Mouse (Mus musculus) hindbrain, embryonic 16.5 days (tissue): ENCODE results near the gene Gm36210. TPM values are rescaled to one million over a fixed set of nuclear protein-coding genes. Genes with fewer than 3 reads are reported as not detected.
A peak's percentile ranks its signal among the peaks of the same experiment; 100 is the strongest.

Experiments used
- ATAC-seq: fragments of 200-750 bp; cut with Nextera tagmentation; 2 replicates; pipeline ENCODE4 v1.8.0; 2017; ENCODE audit warnings: moderate TSS enrichment, moderate library complexity
- H3K27ac ChIP-seq: fragments of 300-500 bp; sonication (generic); 2 replicates; pipeline ENCODE4 v1.5.1; 2014; ENCODE audit warnings: low read depth, mild to moderate bottlenecking, control low read depth, low read length, moderate library complexity
- H3K27me3 ChIP-seq: fragments of 300-500 bp; sonication (generic); replicated peaks from 2 replicates; pipeline ENCODE4 v1.6.1; 2014; ENCODE audit warnings: low read length; ENCODE audit not compliant: control insufficient read depth, insufficient read depth
- H3K36me3 ChIP-seq: fragments of 300-500 bp; sonication (generic); 2 replicates; pipeline ENCODE4 v1.6.1; 2014; ENCODE audit warnings: mild to moderate bottlenecking, low read length, moderate library complexity, mixed read lengths; ENCODE audit not compliant: control insufficient read depth, insufficient read depth
- H3K4me1 ChIP-seq: fragments of 300-500 bp; sonication (generic); 2 replicates; pipeline ENCODE4 v1.6.1; 2014; ENCODE audit warnings: low read depth, low read length; ENCODE audit not compliant: control insufficient read depth, insufficient read depth
- H3K4me2 ChIP-seq: fragments of 300-500 bp; sonication (generic); 2 replicates; pipeline ENCODE4 v1.6.1; 2014; ENCODE audit warnings: mild to moderate bottlenecking, low read length, control low read depth, moderate library complexity
- H3K4me3 ChIP-seq: fragments of 300-500 bp; sonication (generic); 2 replicates; pipeline ENCODE4 v1.5.1; 2014; ENCODE audit warnings: mild to moderate bottlenecking, low read length, control low read depth, moderate library complexity
- H3K9ac ChIP-seq: fragments of 300-500 bp; sonication (generic); 2 replicates; pipeline ENCODE4 v1.6.1; 2014; ENCODE audit warnings: low read depth, mild to moderate bottlenecking, control low read depth, low read length, moderate library complexity
- H3K9me3 ChIP-seq: fragments of 300-500 bp; sonication (generic); 2 replicates; pipeline ENCODE4 v1.6.1; 2014; ENCODE audit warnings: mild to moderate bottlenecking, low read length, moderate library complexity; ENCODE audit not compliant: control insufficient read depth
- WGBS: fragments of 180-500 bp; shearing (Covaris S2); extraction: QIAGEN DNeasy Blood & Tissue Kit; methylation state at CpG from one replicate; pipeline ENCODE4 v1.1.7; 2014; 5-methylcytosine and 5-hydroxymethylcytosine counted together
- polyA plus RNA-seq: library from polyadenylated mRNA; unstranded; fragments of >200 nt; fragmentation: Nextera tagmentation; extraction: Ambion mirVana; gene quantifications from 2 replicates; pipeline ENCODE4 v1.2.1, GENCODE M21; 2015

Gm36210 gene
- polyA plus RNA-seq, 1 experiment from 2014 or later: 0.48 TPM

DNA sequence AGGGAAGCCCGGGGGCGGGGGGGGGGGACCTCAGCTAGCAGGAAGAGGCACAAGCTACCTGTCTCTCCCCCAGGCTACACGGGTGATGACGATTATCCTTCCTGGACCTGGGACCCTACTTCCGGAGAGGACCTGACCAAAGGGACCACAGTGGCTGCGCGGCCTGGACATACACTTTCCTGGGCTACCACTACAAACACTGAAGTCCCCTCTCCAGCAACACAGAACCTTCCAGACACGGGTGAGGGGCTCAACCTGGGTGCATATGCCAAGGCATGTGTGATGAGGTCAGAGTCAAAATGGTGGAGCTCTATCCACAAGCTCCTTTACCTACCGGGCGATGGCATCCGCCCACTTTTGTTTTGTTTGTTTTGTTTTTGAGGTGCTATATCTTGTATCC is 31.1 kb upstream of the Gm36210 start:
- H3K9me3 ChIP-seq: no peaks in the 10 kb centered on the region
- no peaks in the 10 kb centered on the region for H3K36me3 ChIP-seq
- 82% methylated on average over 8 of the region's 11 CpGs for WGBS
- ATAC-seq: no peak
- no peak overlapping the region for H3K9ac ChIP-seq
- H3K4me2 ChIP-seq: no peak overlapping the region
- no peaks in the 10 kb centered on the region for H3K4me1 ChIP-seq
- H3K27me3 ChIP-seq: no peaks in the 10 kb centered on the region
- H3K4me3 ChIP-seq: no peak overlapping the region
- H3K27ac ChIP-seq: no peak overlapping the region

DNA sequence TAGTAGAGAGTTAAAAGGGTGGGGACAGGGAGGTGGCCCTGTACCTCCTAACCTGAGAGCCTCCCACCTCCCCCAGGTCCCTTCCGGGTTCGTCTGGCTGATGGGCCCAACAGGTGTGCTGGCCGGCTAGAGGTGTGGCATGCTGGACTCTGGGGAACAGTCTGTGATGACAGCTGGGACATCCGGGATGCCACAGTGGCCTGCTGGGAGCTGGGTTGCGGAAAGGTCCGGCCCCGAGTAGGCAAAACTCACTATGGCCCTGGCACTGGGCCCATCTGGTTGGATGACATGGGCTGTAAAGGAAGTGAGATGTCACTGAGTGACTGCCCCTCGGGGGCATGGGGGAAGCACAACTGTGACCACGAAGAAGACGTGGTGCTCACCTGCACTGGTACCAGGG is 30.5 kb upstream of the Gm36210 start:
- WGBS: 76% methylated on average over 10 of the region's 10 CpGs
- no peak overlapping the region for H3K4me3 ChIP-seq
- no peaks in the 10 kb centered on the region for H3K9me3 ChIP-seq
- no peak overlapping the region for H3K27ac ChIP-seq
- H3K4me2 ChIP-seq: no peak overlapping the region
- no peak overlapping the region for H3K9ac ChIP-seq
- no peaks in the 10 kb centered on the region for H3K27me3 ChIP-seq
- H3K36me3 ChIP-seq: no peaks in the 10 kb centered on the region
- no peaks in the 10 kb centered on the region for H3K4me1 ChIP-seq
- no peak for ATAC-seq

DNA sequence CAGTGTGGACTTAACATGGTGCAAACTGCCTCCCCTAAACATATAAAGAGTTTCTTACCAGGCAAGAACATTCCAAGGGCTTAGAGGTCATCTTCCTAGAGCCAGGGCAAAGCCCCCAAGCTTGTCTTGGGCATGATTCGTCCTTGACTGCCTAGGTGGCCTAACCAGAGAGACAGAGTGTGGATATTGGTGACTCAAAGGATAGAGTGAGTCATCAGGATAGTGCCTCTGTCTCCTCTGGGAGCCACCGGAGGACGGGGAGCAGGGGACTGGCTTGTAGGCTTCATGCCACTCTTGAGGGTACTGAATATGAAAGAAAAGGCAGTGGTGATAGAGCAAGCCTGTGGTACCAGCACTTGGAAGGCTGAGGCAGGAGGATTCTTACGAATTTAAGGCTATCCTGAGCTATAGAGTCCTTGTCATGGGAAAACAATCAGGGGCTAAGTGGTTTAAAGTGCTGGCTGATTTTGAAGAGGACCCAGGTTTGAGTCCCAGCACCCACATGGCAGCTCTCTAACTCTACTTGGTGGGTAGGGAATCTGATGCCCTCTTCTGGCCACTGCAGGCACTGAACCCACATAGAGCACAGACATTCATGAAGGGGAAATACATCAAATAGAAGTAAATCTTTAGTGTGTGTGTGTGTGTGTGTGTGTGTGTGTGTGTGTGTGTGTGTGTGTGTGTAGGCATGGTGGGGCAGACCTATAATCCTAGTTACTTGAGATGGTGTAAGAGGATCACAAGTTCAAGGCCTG is 28.0 kb upstream of the Gm36210 start:
- WGBS: 76% methylated on average over 4 of the region's 4 CpGs
- Histone ChIP-seq H3K9me3 (no peaks in the 10 kb centered on the region), H3K9ac (no peak overlapping the region), H3K4me2 (no peak overlapping the region), H3K4me1 (no peaks in the 10 kb centered on the region), H3K27ac (no peak overlapping the region), H3K4me3 (no peak overlapping the region), H3K27me3 (no peaks in the 10 kb centered on the region), H3K36me3 (no peaks in the 10 kb centered on the region)
- ATAC-seq: no peak

DNA sequence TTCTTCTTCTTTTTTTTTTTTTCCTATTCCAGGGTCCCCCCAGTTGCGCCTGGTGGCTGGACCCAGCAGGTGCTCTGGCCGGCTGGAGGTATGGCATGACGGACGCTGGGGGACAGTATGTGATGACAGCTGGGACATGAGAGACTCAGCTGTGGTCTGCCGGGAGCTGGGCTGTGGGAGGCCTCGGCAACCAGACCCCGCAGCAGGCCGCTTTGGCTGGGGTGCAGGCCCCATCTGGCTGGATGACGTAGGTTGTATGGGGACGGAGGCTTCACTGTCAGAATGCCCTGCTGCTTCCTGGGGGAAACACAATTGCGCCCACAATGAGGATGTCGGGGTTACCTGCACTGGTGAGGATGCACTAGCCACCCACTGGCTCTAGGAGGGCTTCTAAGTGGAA is 26.8 kb upstream of the Gm36210 start:
- ATAC-seq: no peak
- H3K4me1 ChIP-seq: no peaks in the 10 kb centered on the region
- H3K4me2 ChIP-seq: no peak overlapping the region
- H3K9me3 ChIP-seq: no peaks in the 10 kb centered on the region
- H3K27me3 ChIP-seq: no peaks in the 10 kb centered on the region
- WGBS: 63% methylated on average over 12 of the region's 12 CpGs
- H3K27ac ChIP-seq: no peak overlapping the region
- H3K4me3 ChIP-seq: no peak overlapping the region
- H3K9ac ChIP-seq: no peak overlapping the region
- H3K36me3 ChIP-seq: no peaks in the 10 kb centered on the region

DNA sequence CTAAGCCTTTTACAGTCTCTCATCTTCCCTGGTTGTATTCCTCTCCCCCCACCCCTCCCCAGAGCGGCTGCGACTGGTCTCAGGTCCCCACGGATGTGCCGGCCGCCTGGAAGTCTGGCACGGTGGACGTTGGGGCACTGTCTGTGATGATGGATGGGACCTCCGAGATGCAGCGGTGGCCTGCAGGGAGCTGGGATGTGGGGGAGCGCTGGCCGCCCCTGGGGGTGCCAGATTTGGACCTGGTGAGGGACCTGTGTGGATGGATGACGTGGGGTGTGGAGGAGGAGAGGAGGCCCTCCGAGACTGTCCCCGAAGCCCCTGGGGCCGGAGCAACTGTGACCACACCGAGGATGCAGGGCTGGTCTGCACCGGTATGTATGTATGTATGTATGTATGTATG is 22.0 kb upstream of the Gm36210 start:
- Histone ChIP-seq H3K9me3 (no peaks in the 10 kb centered on the region), H3K9ac (peak overlapping the region; percentile 27; the same call in 1 of the 2 replicates), H3K36me3 (no peaks in the 10 kb centered on the region), H3K4me2 (no peak overlapping the region), H3K4me3 (no peak overlapping the region), H3K27me3 (no peaks in the 10 kb centered on the region), H3K4me1 (peaks cover 24% of the 10 kb centered on the region), H3K27ac (no peak overlapping the region)
- no peak for ATAC-seq
- WGBS: 71% methylated on average over 17 of the region's 17 CpGs

DNA sequence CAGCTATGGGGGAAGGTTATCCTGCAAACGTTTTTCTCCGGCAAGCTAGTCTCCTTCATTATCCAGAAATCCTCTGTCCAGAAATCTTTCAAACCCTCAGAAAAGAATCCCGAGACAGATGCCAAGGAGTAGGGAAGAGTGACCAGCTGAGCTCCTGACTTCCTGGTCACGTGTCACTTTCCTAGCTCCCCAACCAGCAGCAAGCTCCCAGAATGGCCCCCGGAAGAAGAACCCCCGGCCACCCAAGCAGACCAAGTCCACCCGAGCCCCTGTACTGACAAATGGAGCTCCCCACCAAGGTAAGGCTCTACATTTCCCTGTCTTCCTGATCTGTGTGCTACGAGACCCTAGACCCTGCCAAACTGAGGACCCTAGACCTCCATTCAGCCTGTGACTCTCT is 21.4 kb upstream of the Gm36210 start:
- Histone ChIP-seq H3K4me2 (no peak overlapping the region), H3K27ac (no peak overlapping the region), H3K27me3 (no peaks in the 10 kb centered on the region), H3K4me3 (no peak overlapping the region), H3K9me3 (no peaks in the 10 kb centered on the region), H3K4me1 (peaks cover 25% of the 10 kb centered on the region), H3K36me3 (no peaks in the 10 kb centered on the region), H3K9ac (no peak overlapping the region)
- 69% methylated on average over 8 of the region's 8 CpGs for WGBS
- no peak for ATAC-seq

DNA sequence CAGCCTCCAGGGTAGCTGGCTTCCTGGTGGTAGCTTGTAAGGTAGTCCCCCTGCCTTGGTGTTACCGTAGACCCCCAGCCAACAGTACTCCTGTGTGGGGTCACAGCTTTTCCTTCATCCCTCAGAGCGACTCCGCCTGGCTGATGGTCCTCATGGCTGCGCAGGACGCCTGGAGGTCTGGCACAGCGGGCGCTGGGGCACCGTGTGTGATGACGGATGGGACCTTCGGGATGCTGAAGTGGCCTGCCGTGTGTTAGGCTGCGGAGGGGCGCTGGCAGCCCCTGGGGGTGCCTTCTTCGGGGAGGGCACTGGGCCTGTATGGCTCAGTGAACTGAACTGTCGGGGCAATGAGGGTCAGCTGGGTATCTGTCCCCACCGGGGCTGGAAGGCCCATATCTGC is 20.5 kb upstream of the Gm36210 start:
- Histone ChIP-seq H3K9me3 (no peaks in the 10 kb centered on the region), H3K9ac (no peak overlapping the region), H3K36me3 (no peaks in the 10 kb centered on the region), H3K4me2 (no peak overlapping the region), H3K27ac (no peak overlapping the region), H3K4me1 (peaks cover 30% of the 10 kb centered on the region), H3K27me3 (no peaks in the 10 kb centered on the region), H3K4me3 (no peak overlapping the region)
- 58% methylated on average over 16 of the region's 16 CpGs for WGBS
- ATAC-seq: no peak

DNA sequence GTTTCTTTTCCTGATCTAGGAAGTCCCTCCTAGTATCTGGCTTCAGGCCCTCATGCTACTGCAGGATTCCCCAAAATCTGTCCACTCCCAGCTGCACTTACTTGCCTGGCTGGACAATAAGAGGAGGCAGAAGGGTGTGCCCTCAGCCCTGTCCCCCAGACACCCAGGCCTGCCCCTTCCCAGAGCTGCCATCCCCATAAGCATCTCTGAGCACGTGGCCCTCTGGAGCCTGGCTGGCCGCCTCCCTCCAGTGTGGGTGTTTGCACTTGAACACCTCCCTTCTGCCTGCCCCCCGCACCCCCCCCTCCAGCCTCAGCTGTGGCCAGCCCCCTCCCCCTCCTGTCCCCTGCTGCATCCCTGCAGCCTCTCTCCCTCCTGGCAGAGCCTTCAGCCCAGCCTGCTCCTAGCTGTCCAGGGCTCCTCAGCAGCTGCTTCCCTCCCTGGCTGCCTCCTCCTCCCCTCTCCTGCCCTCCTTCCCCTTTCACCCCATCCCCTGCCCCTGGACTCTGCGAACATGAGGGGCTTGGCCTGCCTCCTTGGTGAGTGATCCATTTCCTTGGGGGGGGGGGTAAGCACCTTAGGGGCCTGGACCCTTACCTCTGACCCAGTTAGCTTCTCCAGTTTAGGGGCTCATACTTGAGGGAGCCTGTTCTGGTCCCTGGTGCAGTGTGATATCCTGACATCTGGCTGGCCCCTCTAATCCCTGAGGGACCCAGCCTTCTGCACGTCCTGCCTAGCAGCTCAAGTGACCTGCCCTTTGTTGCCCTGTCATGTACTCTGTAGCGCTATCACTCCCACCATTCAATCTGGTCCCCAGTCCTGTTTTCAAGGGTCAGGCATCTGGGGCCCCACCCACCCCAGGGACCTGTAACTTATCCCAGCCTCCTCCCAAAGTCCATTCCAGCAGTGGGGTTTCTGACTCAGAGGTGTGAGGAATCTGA is 19.4 kb upstream of the Gm36210 start, which contains the start of gene Ssc5d:
TSS of gene Ssc5d (plus strand) at position 345 of the 941 bp plus-strand sequence.
- Histone ChIP-seq H3K4me3 (no peak within 1 kb of the TSS), H3K9me3 (no peaks in the 10 kb centered on the region), H3K36me3 (peaks cover 3% of the 10 kb centered on the region), H3K4me2 (peak within 1 kb of the TSS; percentile 85), H3K4me1 (peaks cover 38% of the 10 kb centered on the region), H3K27ac (peak within 1 kb of the TSS; percentile 94), H3K27me3 (no peaks in the 10 kb centered on the region), H3K9ac (peak within 1 kb of the TSS; percentile 38; the same call in 1 of the 2 replicates)
- no peak for ATAC-seq
- 5% methylated on average over 6 of the region's 6 CpGs for WGBS

DNA sequence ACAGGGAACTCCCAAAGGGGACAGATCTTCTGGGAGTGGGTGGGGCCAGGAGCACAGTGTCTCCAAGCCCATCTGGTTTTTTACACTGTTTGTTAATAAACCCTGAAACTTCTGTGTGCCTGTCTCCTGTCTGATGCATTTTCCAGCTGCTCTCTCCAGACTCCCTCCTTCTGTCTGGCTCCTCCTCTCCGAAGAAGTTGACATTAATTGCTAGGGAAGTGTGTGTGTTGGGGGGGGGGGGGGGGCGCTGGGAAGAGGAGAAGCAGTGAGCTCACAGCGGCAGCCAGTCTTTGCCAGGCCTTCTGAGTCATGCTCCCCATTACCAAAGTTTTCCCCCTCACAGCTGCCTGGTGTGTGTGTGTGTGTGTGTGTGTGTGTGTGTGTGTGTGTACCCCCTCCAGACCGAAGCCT is 18.6 kb upstream of the Gm36210 start:
- H3K9me3 ChIP-seq: no peaks in the 10 kb centered on the region
- H3K9ac ChIP-seq: no peak overlapping the region
- 3% methylated on average over 3 of the region's 4 CpGs for WGBS
- peaks cover 38% of the 10 kb centered on the region for H3K4me1 ChIP-seq
- H3K27me3 ChIP-seq: no peaks in the 10 kb centered on the region
- H3K4me2 ChIP-seq: peak overlapping the region; percentile 85
- peak overlapping the region; percentile 94 for H3K27ac ChIP-seq
- H3K36me3 ChIP-seq: peaks cover 11% of the 10 kb centered on the region
- no peak overlapping the region for H3K4me3 ChIP-seq
- no peak for ATAC-seq
